Comparison of ENCODE assay signal across 18 mouse cellular contexts in the genomic region with DNA sequence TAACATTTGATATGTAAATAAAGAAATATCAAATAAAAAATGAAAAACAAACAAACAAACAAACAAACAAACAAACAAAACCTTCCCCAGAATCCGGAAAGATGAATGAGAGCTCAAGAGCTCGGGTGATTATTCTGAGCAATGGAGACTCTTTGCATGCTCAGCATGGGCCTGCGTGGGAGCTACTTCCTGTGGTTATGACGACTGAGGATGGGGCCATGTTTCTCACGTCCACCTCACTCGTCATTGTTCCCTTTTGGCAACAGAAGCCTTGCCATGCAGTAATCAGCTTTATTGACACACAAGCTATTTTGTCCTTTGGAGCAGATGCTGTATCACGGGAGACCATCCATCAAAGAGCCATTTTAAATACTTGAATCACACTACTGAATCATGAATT.
DNase-seq lines count a peak whose midpoint lies in the region; ATAC-seq and TF ChIP-seq lines count a peak whose summit lies in the region.
"Had no signal": no experiment of that assay in that cellular context is flagged by ENCODE, and none has a peak within 500 bp of the region (broad histone marks: within the 10 kb centered on the region; RNA-seq: fewer than 3 reads in every experiment).

No protein-coding gene starts in this region.

- H3K9ac ChIP-seq in forebrain, postnatal 0 days = no peak overlapping the region
- no peak overlapping the region for H3K9ac ChIP-seq in forebrain, embryonic 16.5 days (replicated peaks; ENCODE audit: low read depth, low read length)
- H3K9ac ChIP-seq in lung, embryonic 15.5 days = no peak overlapping the region
- H3K9ac ChIP-seq in lung, postnatal 0 days (replicated peaks; ENCODE audit: low read depth) = no peak overlapping the region
- H3K9ac ChIP-seq: embryonic facial prominence, embryonic 12.5 days; forebrain, embryonic 15.5 days had no signal

- TF ChIP-seq EP300 in lung, postnatal 0 days (IDR thresholded peaks at IDR 0.05) = no peak

- no peaks in the 10 kb centered on the region for H3K4me1 ChIP-seq in forebrain, postnatal 0 days (ENCODE audit: insufficient read depth)
- H3K4me1 ChIP-seq in forebrain, embryonic 16.5 days (replicated peaks; ENCODE audit: control insufficient read depth, insufficient read depth, low read length) = no peaks in the 10 kb centered on the region
- no peaks in the 10 kb centered on the region for H3K4me1 ChIP-seq in lung, embryonic 15.5 days
- no peaks in the 10 kb centered on the region for H3K4me1 ChIP-seq in lung, postnatal 0 days (ENCODE audit: insufficient read depth, low read depth, low read length)
- H3K4me1 ChIP-seq: embryonic facial prominence, embryonic 10.5 days; embryonic facial prominence, embryonic 12.5 days; forebrain, embryonic 15.5 days had no signal

- H3K27me3 ChIP-seq in forebrain, postnatal 0 days (ENCODE audit: insufficient read depth, low read length) = no peaks in the 10 kb centered on the region
- H3K27me3 ChIP-seq in forebrain, embryonic 16.5 days (replicated peaks; ENCODE audit: control insufficient read depth, insufficient read depth, low read length) = no peaks in the 10 kb centered on the region
- H3K27me3 ChIP-seq in lung, embryonic 15.5 days = no peaks in the 10 kb centered on the region
- no peaks in the 10 kb centered on the region for H3K27me3 ChIP-seq in lung, postnatal 0 days (replicated peaks; ENCODE audit: insufficient read depth, low read length)
- H3K27me3 ChIP-seq: embryonic facial prominence, embryonic 12.5 days; forebrain, embryonic 15.5 days had no signal

- DNase-seq in forebrain, postnatal 0 days = no peak
- DNase-seq in lung, postnatal 4 days = no peak
- peak; percentile 14 for DNase-seq in lung, postnatal 0 days (ENCODE audit: low spot score)
- DNase-seq in lung, postnatal 36 days = no peak
- no peak for DNase-seq in retina, embryonic 14.5 days (ENCODE audit: low spot score)
- DNase-seq: adrenal gland, adult 2 months; adrenal gland, postnatal 10 days; adrenal gland, postnatal 25 days; cerebellum, adult 11-12 months; cerebellum, adult 2 months; cerebellum, adult 9-10 months; cerebellum, postnatal 10 days; cerebellum, postnatal 25 days had no signal

- H3K4me2 ChIP-seq in forebrain, postnatal 0 days (ENCODE audit: low read depth) = no peak overlapping the region
- no peak overlapping the region for H3K4me2 ChIP-seq in forebrain, embryonic 16.5 days (ENCODE audit: low read length)
- no peak overlapping the region for H3K4me2 ChIP-seq in lung, embryonic 15.5 days
- H3K4me2 ChIP-seq in lung, postnatal 0 days (replicated peaks; ENCODE audit: low read depth, low read length) = no peak overlapping the region
- H3K4me2 ChIP-seq: embryonic facial prominence, embryonic 12.5 days; forebrain, embryonic 15.5 days had no signal

- no peak overlapping the region for H3K27ac ChIP-seq in forebrain, postnatal 0 days (ENCODE audit: low read depth, low read length)
- no peak overlapping the region for H3K27ac ChIP-seq in forebrain, embryonic 16.5 days (ENCODE audit: low read length)
- H3K27ac ChIP-seq in lung, embryonic 15.5 days = no peak overlapping the region
- H3K27ac ChIP-seq in lung, postnatal 0 days (ENCODE audit: low read length) = no peak overlapping the region
- H3K27ac ChIP-seq: embryonic facial prominence, embryonic 10.5 days; embryonic facial prominence, embryonic 12.5 days; forebrain, embryonic 15.5 days had no signal

- TF ChIP-seq CTCF in forebrain, postnatal 0 days (IDR thresholded peaks at IDR 0.05; ENCODE audit: low read depth) = no peak
- TF ChIP-seq CTCF in lung, postnatal 0 days (IDR thresholded peaks at IDR 0.05) = no peak

- no peaks in the 10 kb centered on the region for H3K9me3 ChIP-seq in forebrain, postnatal 0 days (ENCODE audit: low read length)
- no peaks in the 10 kb centered on the region for H3K9me3 ChIP-seq in forebrain, embryonic 16.5 days (ENCODE audit: control insufficient read depth, low read length)
- H3K9me3 ChIP-seq in lung, embryonic 15.5 days = no peaks in the 10 kb centered on the region
- no peaks in the 10 kb centered on the region for H3K9me3 ChIP-seq in lung, postnatal 0 days (ENCODE audit: low read length)
- H3K9me3 ChIP-seq: embryonic facial prominence, embryonic 10.5 days; embryonic facial prominence, embryonic 12.5 days; forebrain, embryonic 15.5 days had no signal

- H3K4me3 ChIP-seq in forebrain, postnatal 0 days (ENCODE audit: low read depth, low read length) = no peak overlapping the region
- H3K4me3 ChIP-seq in forebrain, embryonic 16.5 days (replicated peaks; ENCODE audit: low read length) = no peak overlapping the region
- no peak overlapping the region for H3K4me3 ChIP-seq in lung, embryonic 15.5 days
- no peak overlapping the region for H3K4me3 ChIP-seq in lung, postnatal 0 days (ENCODE audit: low read depth, low read length)
- H3K4me3 ChIP-seq: embryonic facial prominence, embryonic 10.5 days; embryonic facial prominence, embryonic 12.5 days; forebrain, embryonic 15.5 days had no signal

- WGBS in forebrain, postnatal 0 days = 64% methylated on average over 7 of the region's 7 CpGs
- 65% methylated on average over 7 of the region's 7 CpGs for WGBS in forebrain, embryonic 16.5 days
- WGBS in lung, embryonic 15.5 days = 53% methylated on average over 7 of the region's 7 CpGs
- 59% methylated on average over 7 of the region's 7 CpGs for WGBS in lung, postnatal 0 days

- peak; percentile 34; the same call in 1 of the 2 replicates for ATAC-seq in forebrain, postnatal 0 days
- ATAC-seq in forebrain, embryonic 16.5 days = no peak
- ATAC-seq in lung, embryonic 15.5 days (ENCODE audit: borderline replicate concordance, extremely low read depth, low FRiP score, low TSS enrichment) = peak; percentile 49; the same call in 1 of the 2 replicates
- ATAC-seq in lung, postnatal 0 days = no peak
- ATAC-seq: forebrain, embryonic 15.5 days had no signal

- no peaks in the 10 kb centered on the region for H3K36me3 ChIP-seq in forebrain, postnatal 0 days (ENCODE audit: insufficient read depth)
- no peaks in the 10 kb centered on the region for H3K36me3 ChIP-seq in forebrain, embryonic 16.5 days (ENCODE audit: control insufficient read depth, insufficient read depth)
- no peaks in the 10 kb centered on the region for H3K36me3 ChIP-seq in lung, embryonic 15.5 days
- no peaks in the 10 kb centered on the region for H3K36me3 ChIP-seq in lung, postnatal 0 days (ENCODE audit: insufficient read depth, low read length)
- H3K36me3 ChIP-seq: embryonic facial prominence, embryonic 10.5 days; embryonic facial prominence, embryonic 12.5 days; forebrain, embryonic 15.5 days had no signal

Comparison
In these comparisons a context has a peak if more than half of its experiments do, and no peak if none do; other contexts are left out.
1. ATAC-seq: peak in forebrain, postnatal 0 days (single experiment) and lung, embryonic 15.5 days (single experiment); none in forebrain, embryonic 16.5 days (single experiment) and lung, postnatal 0 days (single experiment).